Mouse (Mus musculus) limb, embryonic 12.5 days (tissue): ENCODE results near the gene Lama2. TPM values are rescaled to one million over a fixed set of nuclear protein-coding genes. Genes with fewer than 3 reads are reported as not detected.

Source experiments
- ATAC-seq: fragments of 200-750 bp; cut with Nextera tagmentation; 2 replicates; pipeline ENCODE4 v1.8.0; 2017; ENCODE audit warnings: low read depth, moderate TSS enrichment; ENCODE audit not compliant: insufficient number of reproducible peaks, insufficient read depth, low FRiP score, low TSS enrichment
- H3K27ac ChIP-seq: fragments of 300-500 bp; sonication (generic); 2 replicates; pipeline ENCODE4 v1.5.1; 2016; ENCODE audit warnings: mild to moderate bottlenecking, moderate library complexity
- H3K27me3 ChIP-seq: fragments of 300-500 bp; sonication (generic); 2 replicates; pipeline ENCODE4 v1.6.1; 2016; ENCODE audit warnings: mild to moderate bottlenecking, moderate library complexity
- H3K36me3 ChIP-seq: fragments of 300-500 bp; sonication (generic); 2 replicates; pipeline ENCODE4 v1.6.1; 2016; ENCODE audit warnings: mild to moderate bottlenecking, moderate library complexity
- H3K4me1 ChIP-seq: fragments of 300-500 bp; sonication (generic); replicated peaks from 2 replicates; pipeline ENCODE4 v1.6.1; 2016
- H3K4me2 ChIP-seq: fragments of 300-500 bp; sonication (generic); 2 replicates; pipeline ENCODE4 v1.6.1; 2016; ENCODE audit warnings: mild to moderate bottlenecking, moderate library complexity
- H3K4me3 ChIP-seq: fragments of 300-500 bp; sonication (generic); replicated peaks from 2 replicates; pipeline ENCODE4 v1.5.1; 2016; ENCODE audit warnings: mild to moderate bottlenecking
- H3K9ac ChIP-seq: fragments of 300-500 bp; sonication (generic); replicated peaks from 2 replicates; pipeline ENCODE4 v1.6.1; 2016; ENCODE audit warnings: mild to moderate bottlenecking, moderate library complexity
- H3K9me3 ChIP-seq: fragments of 300-500 bp; sonication (generic); 2 replicates; pipeline ENCODE4 v1.6.1; 2016; ENCODE audit warnings: mild to moderate bottlenecking, moderate library complexity
- WGBS: fragments of 180-500 bp; shearing (Covaris S2); methylation state at CpG from one replicate; pipeline ENCODE4 v1.1.7; 2016; 5-methylcytosine and 5-hydroxymethylcytosine counted together
- polyA plus RNA-seq: library from polyadenylated mRNA; unstranded; fragments of >200 nt; fragmentation: Nextera tagmentation; extraction: Ambion mirVana; gene quantifications from 2 replicates; pipeline ENCODE4 v1.2.1, GENCODE M21; 2016

The Lama2 gene
- 11.6 and 13.3 TPM in 2 replicates for polyA plus RNA-seq

DNA sequence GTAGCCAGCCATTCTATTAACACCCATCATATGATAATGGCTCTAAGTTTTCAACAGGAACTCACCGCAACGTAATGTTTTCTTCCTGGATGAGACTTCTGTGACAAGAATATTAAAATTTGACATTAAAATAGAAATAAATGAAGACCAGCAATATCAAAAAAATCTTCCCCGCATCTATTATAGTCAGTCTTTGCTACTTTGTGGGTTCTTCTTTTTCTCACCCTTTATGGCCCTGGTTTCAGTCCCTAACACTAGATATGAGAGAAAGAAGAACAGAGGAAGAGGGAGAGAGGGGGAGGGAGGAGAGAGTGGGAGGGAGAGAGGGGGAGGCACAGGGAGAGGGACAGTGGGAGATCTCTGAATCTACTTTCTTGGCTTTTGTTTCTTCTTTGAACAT is at the start of gene Lama2:
Gene Lama2, minus strand, starts transcription at position 101 of the 400 bp plus-strand sequence.
- ATAC-seq: no peak
- 93% methylated on average over 3 of the region's 3 CpGs for WGBS
- H3K9ac ChIP-seq: no peak within 1 kb of the TSS

DNA sequence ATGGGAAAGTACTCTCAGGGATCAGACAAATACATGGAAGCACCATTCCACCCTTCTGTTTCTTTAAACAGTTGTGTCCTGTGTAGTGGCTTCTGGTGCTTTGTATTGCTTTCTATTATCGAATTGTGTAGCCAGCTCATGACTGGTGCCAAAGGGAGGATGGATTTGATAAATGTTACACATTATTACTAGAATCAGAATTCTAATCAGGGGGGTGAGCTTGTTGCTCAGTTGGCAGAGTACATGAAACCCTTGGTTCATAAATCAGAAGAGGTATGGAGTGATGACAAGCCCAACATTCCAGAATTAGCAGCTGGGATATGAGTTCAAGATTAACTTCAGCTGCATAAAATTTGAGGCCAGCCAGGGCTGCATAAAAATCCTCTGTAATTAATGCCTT is 44.8 kb upstream of the Lama2 start:
- WGBS: 72% methylated on average over 1 of the region's 1 CpGs
- 0 out of 2 replicates have a peak, but pooled peaks cover 4% of the 10 kb centered on the region for H3K27me3 ChIP-seq
- H3K36me3 ChIP-seq: no peaks in the 10 kb centered on the region
- H3K9me3 ChIP-seq: no peaks in the 10 kb centered on the region
- no peak overlapping the region for H3K4me2 ChIP-seq
- H3K4me1 ChIP-seq: no peaks in the 10 kb centered on the region
- no peak overlapping the region for H3K9ac ChIP-seq
- H3K27ac ChIP-seq: no peak overlapping the region
- no peak overlapping the region for H3K4me3 ChIP-seq
- ATAC-seq: no peak

More for the DNA sequence above, at the start of gene Lama2:
- Histone ChIP-seq H3K4me2 (no peak within 1 kb of the TSS), H3K27ac (no peak within 1 kb of the TSS), H3K4me1 (peaks cover 12% of the 10 kb centered on the region), H3K36me3 (no peaks in the 10 kb centered on the region), H3K27me3 (no peaks in the 10 kb centered on the region), H3K9me3 (no peaks in the 10 kb centered on the region), H3K4me3 (no peak within 1 kb of the TSS)

DNA sequence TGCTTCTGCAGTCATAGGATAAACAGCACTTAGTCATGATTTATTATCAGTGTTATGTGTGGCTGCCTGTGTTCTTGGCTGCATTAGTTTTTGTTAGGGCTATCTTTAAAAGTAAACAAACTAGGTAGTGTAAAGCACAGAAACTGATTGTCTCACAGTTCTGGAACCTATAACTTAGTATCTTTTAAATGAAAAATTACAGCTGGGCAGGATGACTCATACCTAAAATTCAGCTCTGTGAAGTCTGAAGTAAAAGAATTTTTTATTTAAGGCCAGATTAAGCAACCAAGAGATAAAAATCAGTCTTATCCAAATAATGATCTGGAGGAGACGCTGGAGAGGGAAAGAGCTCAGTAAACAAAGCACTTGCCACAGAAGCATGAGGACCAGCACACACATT is 43.8 kb upstream of the Lama2 start:
- no peak overlapping the region for H3K4me2 ChIP-seq
- H3K4me1 ChIP-seq: no peaks in the 10 kb centered on the region
- H3K4me3 ChIP-seq: no peak overlapping the region
- 0 out of 2 replicates have a peak, but pooled peaks cover 4% of the 10 kb centered on the region for H3K27me3 ChIP-seq
- no peak for ATAC-seq
- no peak overlapping the region for H3K9ac ChIP-seq
- no peaks in the 10 kb centered on the region for H3K9me3 ChIP-seq
- no peak overlapping the region for H3K27ac ChIP-seq
- H3K36me3 ChIP-seq: no peaks in the 10 kb centered on the region
- 63% methylated on average over 1 of the region's 1 CpGs for WGBS

DNA sequence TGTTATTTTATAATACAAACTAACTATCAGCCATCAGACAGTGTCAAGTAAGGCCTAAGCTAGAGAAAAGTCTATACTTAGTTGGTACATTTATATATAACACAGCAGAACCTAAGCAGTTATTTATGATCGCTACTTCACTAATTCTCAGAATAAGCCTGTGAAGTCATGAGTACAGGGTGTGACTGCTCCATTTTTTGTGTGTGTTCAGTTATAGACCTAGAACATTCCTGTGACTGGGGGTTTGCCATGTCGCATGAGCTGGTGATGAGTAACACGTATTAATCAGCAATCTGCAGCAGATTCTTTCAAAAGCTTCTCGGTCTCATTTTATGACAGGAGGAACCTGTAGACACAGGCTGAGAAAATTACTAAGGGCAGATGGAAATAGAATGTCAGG is 34.6 kb upstream of the Lama2 start:
- Histone ChIP-seq H3K36me3 (no peaks in the 10 kb centered on the region), H3K4me1 (no peaks in the 10 kb centered on the region; the same call in 1 of the 2 replicates), H3K27ac (no peak overlapping the region), H3K9me3 (no peaks in the 10 kb centered on the region), H3K4me2 (no peak overlapping the region), H3K4me3 (no peak overlapping the region), H3K27me3 (no peaks in the 10 kb centered on the region), H3K9ac (no peak overlapping the region)
- no peak for ATAC-seq
- WGBS: 89% methylated on average over 4 of the region's 4 CpGs

- 63% methylated on average over 8 of the region's 8 CpGs for WGBS
- H3K27ac ChIP-seq: no peak overlapping the region
- H3K27me3 ChIP-seq: no peaks in the 10 kb centered on the region
- no peaks in the 10 kb centered on the region; the same call in 1 of the 2 replicates for H3K4me1 ChIP-seq
- ATAC-seq: no peak
- H3K9ac ChIP-seq: no peak overlapping the region
- H3K36me3 ChIP-seq: no peaks in the 10 kb centered on the region
- no peak overlapping the region for H3K4me2 ChIP-seq
- no peaks in the 10 kb centered on the region for H3K9me3 ChIP-seq
- H3K4me3 ChIP-seq: no peak overlapping the region
These were observed 33.3 kb upstream of the Lama2 start for GRCm38 (mm10) chr10:27652694-27653335.

DNA sequence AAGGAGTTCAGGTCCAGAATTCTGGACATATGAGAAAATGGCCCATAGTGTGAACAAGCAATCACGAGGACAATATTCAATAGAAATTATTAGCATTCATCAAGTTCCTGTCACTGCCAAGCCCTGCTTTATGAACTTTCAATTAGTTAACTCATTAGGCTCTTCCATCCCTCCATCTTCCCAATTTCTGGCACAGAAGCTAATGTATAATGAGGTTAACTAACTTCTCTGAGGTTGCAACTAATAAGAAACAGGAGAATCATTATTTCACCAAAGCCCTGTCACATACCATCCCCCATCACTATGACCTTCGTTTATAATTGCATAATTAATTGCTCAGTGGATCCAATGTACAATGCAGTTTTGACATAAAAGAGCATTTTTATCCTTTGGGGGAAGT is 16.2 kb upstream of the Lama2 start:
- WGBS: 54% methylated on average over 2 of the region's 2 CpGs
- no peaks in the 10 kb centered on the region for H3K9me3 ChIP-seq
- H3K4me2 ChIP-seq: no peak overlapping the region
- H3K36me3 ChIP-seq: no peaks in the 10 kb centered on the region
- H3K4me3 ChIP-seq: no peak overlapping the region
- no peak overlapping the region for H3K9ac ChIP-seq
- H3K27ac ChIP-seq: no peak overlapping the region
- H3K27me3 ChIP-seq: no peaks in the 10 kb centered on the region
- H3K4me1 ChIP-seq: no peaks in the 10 kb centered on the region
- no peak for ATAC-seq

DNA sequence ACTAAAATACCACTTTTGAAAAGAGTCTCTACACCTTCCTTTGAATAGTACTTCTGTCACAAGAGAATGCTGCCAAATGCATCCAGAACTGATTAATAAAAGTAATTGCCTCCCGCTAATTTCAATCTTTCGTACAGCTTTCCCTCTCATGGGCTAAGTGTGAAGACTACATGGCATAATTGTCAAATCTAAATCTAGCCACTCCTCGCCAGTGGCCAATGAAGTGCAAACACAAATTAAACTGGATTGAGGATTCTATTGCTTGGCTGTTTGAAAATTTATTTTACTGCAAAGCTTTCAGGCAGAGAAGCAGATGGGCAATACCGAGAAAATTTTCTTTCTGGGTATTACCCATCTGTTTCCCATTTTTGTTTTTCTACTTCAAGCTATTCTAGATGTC is 11.4 kb upstream of the Lama2 start:
- Histone ChIP-seq H3K27me3 (no peaks in the 10 kb centered on the region), H3K4me2 (no peak overlapping the region), H3K4me3 (no peak overlapping the region), H3K9ac (no peak overlapping the region), H3K36me3 (no peaks in the 10 kb centered on the region), H3K27ac (no peak overlapping the region), H3K4me1 (no peaks in the 10 kb centered on the region), H3K9me3 (no peaks in the 10 kb centered on the region)
- ATAC-seq: no peak
- WGBS: 77% methylated on average over 4 of the region's 4 CpGs

- 70% methylated on average over 9 of the region's 9 CpGs for WGBS
These were observed 2.3 kb upstream of the Lama2 start for GRCm38 (mm10) chr10:27621697-27622449.

DNA sequence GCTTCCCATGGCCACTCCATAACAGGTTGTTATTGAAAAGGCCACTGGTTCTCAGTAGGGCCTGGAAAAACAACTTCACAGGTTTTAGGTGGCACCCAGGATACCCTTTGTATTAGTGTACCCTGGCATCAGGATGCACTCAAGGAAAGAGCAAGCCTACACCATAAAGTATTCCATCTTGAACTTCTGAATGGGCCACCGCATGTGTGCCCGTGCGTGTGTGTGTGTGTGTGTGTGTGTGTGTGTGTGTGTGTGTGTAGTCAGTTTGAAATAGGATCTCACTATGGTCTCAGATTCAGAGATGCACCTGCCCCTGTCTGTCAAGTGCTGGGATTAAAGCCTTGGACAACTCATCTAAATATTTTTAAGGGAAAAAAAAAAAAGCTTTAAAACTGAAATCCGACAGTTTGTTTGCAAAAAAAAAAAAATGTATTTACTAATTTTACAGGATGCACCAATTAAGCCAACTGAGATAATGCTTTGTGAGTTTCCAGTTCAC is 2.0 kb downstream of the Lama2 start:
- no peaks in the 10 kb centered on the region for H3K27me3 ChIP-seq
- ATAC-seq: no peak
- H3K36me3 ChIP-seq: no peaks in the 10 kb centered on the region
- no peak overlapping the region for H3K9ac ChIP-seq
- peak overlapping the region; percentile 92; the same call in 1 of the 2 replicates for H3K27ac ChIP-seq
- H3K4me1 ChIP-seq: peaks cover 12% of the 10 kb centered on the region
- 70% methylated on average over 4 of the region's 4 CpGs for WGBS
- H3K4me2 ChIP-seq: no peak overlapping the region
- H3K4me3 ChIP-seq: no peak overlapping the region
- H3K9me3 ChIP-seq: no peaks in the 10 kb centered on the region

More at GRCm38 (mm10) chr10:27621697-27622449, 2.3 kb upstream of the Lama2 start:
- no peak overlapping the region for H3K4me3 ChIP-seq
- H3K36me3 ChIP-seq: no peaks in the 10 kb centered on the region
- peaks cover 4% of the 10 kb centered on the region for H3K4me1 ChIP-seq
- no peaks in the 10 kb centered on the region for H3K9me3 ChIP-seq
- no peak overlapping the region for H3K4me2 ChIP-seq
- no peak for ATAC-seq
- H3K27ac ChIP-seq: no peak overlapping the region
- no peak overlapping the region for H3K9ac ChIP-seq
- no peaks in the 10 kb centered on the region for H3K27me3 ChIP-seq

GRCm38 (mm10) chr10:27616641-27617415 is 2.7 kb downstream of the Lama2 start:
- peak overlapping the region; percentile 92 for H3K27ac ChIP-seq
- H3K36me3 ChIP-seq: no peaks in the 10 kb centered on the region
- H3K9me3 ChIP-seq: no peaks in the 10 kb centered on the region
- 2% methylated on average over 18 of the region's 18 CpGs for WGBS
- H3K9ac ChIP-seq: peak overlapping the region; percentile 65
- H3K4me2 ChIP-seq: peak overlapping the region; percentile 74
- H3K27me3 ChIP-seq: no peaks in the 10 kb centered on the region
- peak; percentile 87 for ATAC-seq
- H3K4me1 ChIP-seq: peaks cover 12% of the 10 kb centered on the region
- H3K4me3 ChIP-seq: peak overlapping the region; percentile 49

DNA sequence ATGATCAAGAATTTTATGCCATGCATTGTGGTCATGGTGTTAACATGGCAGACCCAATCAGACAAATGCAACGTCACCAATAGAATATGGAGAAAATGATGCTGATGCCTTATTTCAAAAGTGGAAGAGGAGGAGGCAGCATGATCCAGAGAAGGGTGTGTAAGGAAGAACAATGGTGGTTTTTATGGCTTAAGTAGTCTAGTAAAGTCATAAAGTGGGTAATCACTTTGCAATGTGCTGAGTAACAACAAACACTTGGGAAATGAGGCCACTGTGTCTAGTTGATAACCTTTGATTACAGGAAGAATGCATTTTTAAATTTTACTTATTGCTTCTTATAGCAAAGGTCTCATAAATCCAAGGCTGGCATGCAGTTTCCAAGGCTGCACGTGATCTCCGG is 23.9 kb downstream of the Lama2 start:
- H3K27ac ChIP-seq: no peak overlapping the region
- 88% methylated on average over 3 of the region's 3 CpGs for WGBS
- no peak for ATAC-seq

More for the DNA sequence above, 23.9 kb downstream of the Lama2 start:
- Histone ChIP-seq H3K36me3 (no peaks in the 10 kb centered on the region), H3K4me1 (no peaks in the 10 kb centered on the region), H3K27me3 (no peaks in the 10 kb centered on the region), H3K4me2 (no peak overlapping the region), H3K4me3 (no peak overlapping the region), H3K9me3 (no peaks in the 10 kb centered on the region), H3K9ac (no peak overlapping the region)
